Mouse (Mus musculus) lung, postnatal 0 days (tissue): Measurements from ENCODE around the gene Gtpbp6. TPM values are rescaled to one million over a fixed set of nuclear protein-coding genes. Genes with fewer than 3 reads are reported as not detected.

Experiments
- ATAC-seq: fragments of 200-750 bp; cut with Nextera tagmentation; 2 replicates; pipeline ENCODE4 v1.8.0; 2017; ENCODE audit warnings: moderate library complexity
- DNase-seq: peaks from one replicate; pipeline ENCODE4 v3.0.0-alpha.2; 2016; ENCODE audit warnings: low spot score
- H3K27ac ChIP-seq: fragments of 300-500 bp; sonication (generic); 2 replicates; pipeline ENCODE4 v1.5.1; 2014; ENCODE audit warnings: antibody characterized with exemption, mild to moderate bottlenecking, low read length, mixed read lengths
- H3K27me3 ChIP-seq: fragments of 300-500 bp; sonication (generic); replicated peaks from 2 replicates; pipeline ENCODE4 v1.6.1; 2014; ENCODE audit warnings: low read length, mixed read lengths; ENCODE audit not compliant: insufficient read depth
- H3K36me3 ChIP-seq: fragments of 300-500 bp; sonication (generic); 2 replicates; pipeline ENCODE4 v1.6.1; 2014; ENCODE audit warnings: low read length, mixed read lengths; ENCODE audit not compliant: insufficient read depth
- H3K4me1 ChIP-seq: fragments of 300-500 bp; sonication (generic); 2 replicates; pipeline ENCODE4 v1.6.1; 2014; ENCODE audit warnings: antibody characterized with exemption, low read depth, low read length, mixed read lengths; ENCODE audit not compliant: insufficient read depth
- H3K4me2 ChIP-seq: fragments of 300-500 bp; sonication (generic); replicated peaks from 2 replicates; pipeline ENCODE4 v1.6.1; 2014; ENCODE audit warnings: low read depth, mild to moderate bottlenecking, low read length, moderate library complexity, mixed read lengths
- H3K4me3 ChIP-seq: fragments of 300-500 bp; sonication (generic); 2 replicates; pipeline ENCODE4 v1.5.1; 2014; ENCODE audit warnings: low read depth, low read length
- H3K9ac ChIP-seq: fragments of 300-500 bp; sonication (generic); replicated peaks from 2 replicates; pipeline ENCODE4 v1.6.1; 2014; ENCODE audit warnings: low read depth, mild to moderate bottlenecking
- H3K9me3 ChIP-seq: fragments of 300-500 bp; sonication (generic); 2 replicates; pipeline ENCODE4 v1.6.1; 2016; ENCODE audit warnings: low read length, mixed read lengths
- CTCF ChIP-seq: IDR thresholded peaks from 2 replicates; pipeline ENCODE4 v1.5.1; 2016; ENCODE audit warnings: antibody characterized with exemption, mild to moderate bottlenecking
- EP300 ChIP-seq: IDR thresholded peaks from 2 replicates; pipeline ENCODE4 v1.6.1; 2016; ENCODE audit warnings: antibody characterized with exemption, mild to moderate bottlenecking, control low read depth
- WGBS: fragments of 180-500 bp; shearing (Covaris S2); extraction: QIAGEN DNeasy Blood & Tissue Kit; methylation state at CpG from one replicate; pipeline ENCODE4 v1.1.7; 2014; 5-methylcytosine and 5-hydroxymethylcytosine counted together
- polyA plus RNA-seq: library from polyadenylated mRNA; unstranded; fragments of >200 nt; fragmentation: Nextera tagmentation; extraction: Ambion mirVana; gene quantifications from 2 replicates; pipeline ENCODE4 v1.2.1, GENCODE M21; 2015

Gene Gtpbp6
- polyA plus RNA-seq, 1 experiment from 2014 or later = 30.9 TPM

- DNase-seq = no peak
- 11% methylated on average over 34 of the region's 34 CpGs for WGBS
- TF ChIP-seq CTCF (no peak), EP300 (no peak)
- H3K4me3 ChIP-seq = peak overlapping the region; percentile 28
- ATAC-seq = 0 out of 2 replicates have a peak, but pooled peaks have one; percentile 12
- H3K9me3 ChIP-seq = no peaks in the 10 kb centered on the region
- H3K4me2 ChIP-seq = peak overlapping the region; percentile 57
- H3K4me1 ChIP-seq = peaks cover 14% of the 10 kb centered on the region
- H3K27ac ChIP-seq = no peak overlapping the region
- H3K36me3 ChIP-seq = peaks cover 20% of the 10 kb centered on the region
- H3K9ac ChIP-seq = no peak overlapping the region
- no peaks in the 10 kb centered on the region for H3K27me3 ChIP-seq
These were observed 6.2 kb downstream of the Gtpbp6 start for GRCm38 (mm10) chr5:110101716-110102347.

GRCm38 (mm10) chr5:110100921-110101631 is 6.9 kb downstream of the Gtpbp6 start:
- H3K4me1 ChIP-seq = peaks cover 14% of the 10 kb centered on the region
- ATAC-seq = peak; percentile 11
- no peaks in the 10 kb centered on the region for H3K9me3 ChIP-seq
- H3K4me2 ChIP-seq = peak overlapping the region; percentile 57
- H3K27ac ChIP-seq = no peak overlapping the region
- H3K36me3 ChIP-seq = peaks cover 20% of the 10 kb centered on the region
- no peak overlapping the region for H3K9ac ChIP-seq
- peak overlapping the region; percentile 28 for H3K4me3 ChIP-seq
- no peaks in the 10 kb centered on the region for H3K27me3 ChIP-seq
- peak; percentile 37 for DNase-seq
- WGBS = 2% methylated on average over 30 of the region's 37 CpGs
- TF ChIP-seq CTCF (no peak), EP300 (no peak)

- Histone ChIP-seq H3K4me2 (peak within 1 kb of the TSS; percentile 57), H3K9ac (no peak within 1 kb of the TSS), H3K27ac (peak within 1 kb of the TSS; percentile 20; the same call in 1 of the 2 replicates), H3K36me3 (peaks cover 18% of the 10 kb centered on the region), H3K9me3 (no peaks in the 10 kb centered on the region), H3K4me3 (peak within 1 kb of the TSS; percentile 28), H3K4me1 (peaks cover 14% of the 10 kb centered on the region), H3K27me3 (no peaks in the 10 kb centered on the region)
- WGBS = 6% methylated on average over 24 of the region's 25 CpGs
- DNase-seq = no peak
- TF ChIP-seq CTCF = peak; percentile 22; the same call in 1 of the 2 replicates
- no peak for TF ChIP-seq EP300
- 0 out of 2 replicates have a peak, but pooled peaks have one; percentile 9 for ATAC-seq
These were observed 8.1 kb downstream of the Gtpbp6 start, which contains the start of gene Plcxd1 for GRCm38 (mm10) chr5:110099656-110100580. Gene Plcxd1, plus strand, starts transcription at chr5:110099969.

GRCm38 (mm10) chr5:110098991-110099477 is 9.0 kb downstream of the Gtpbp6 start:
- no peak overlapping the region for H3K9ac ChIP-seq
- 41% methylated on average over 1 of the region's 1 CpGs for WGBS
- H3K4me3 ChIP-seq = no peak overlapping the region
- no peaks in the 10 kb centered on the region for H3K27me3 ChIP-seq
- no peaks in the 10 kb centered on the region for H3K9me3 ChIP-seq
- peaks cover 9% of the 10 kb centered on the region for H3K36me3 ChIP-seq
- peaks cover 14% of the 10 kb centered on the region for H3K4me1 ChIP-seq
- TF ChIP-seq CTCF = peak; percentile 14; the same call in 1 of the 2 replicates
- TF ChIP-seq EP300 = no peak
- ATAC-seq (peak; percentile 34), DNase-seq (peak; percentile 71)
- no peak overlapping the region for H3K4me2 ChIP-seq
- peak overlapping the region; percentile 20; the same call in 1 of the 2 replicates for H3K27ac ChIP-seq

GRCm38 (mm10) chr5:110094847-110095213 is 13.2 kb downstream of the Gtpbp6 start:
- H3K27me3 ChIP-seq = no peaks in the 10 kb centered on the region
- ATAC-seq (peak; percentile 26; the same call in 1 of the 2 replicates), DNase-seq (no peak)
- H3K9me3 ChIP-seq = no peaks in the 10 kb centered on the region
- H3K27ac ChIP-seq = peak overlapping the region; percentile 74
- peak overlapping the region; percentile 50 for H3K4me3 ChIP-seq
- no peak for TF ChIP-seq CTCF
- TF ChIP-seq EP300 = no peak
- peak overlapping the region; percentile 43; the same call in 1 of the 2 replicates for H3K9ac ChIP-seq
- WGBS = 11% methylated on average over 4 of the region's 4 CpGs
- H3K4me2 ChIP-seq = peak overlapping the region; percentile 72
- no peaks in the 10 kb centered on the region for H3K4me1 ChIP-seq
- H3K36me3 ChIP-seq = no peaks in the 10 kb centered on the region
